Mouse (Mus musculus): ENCODE results near the gene Nav1.

- TF ChIP-seq EP300 (optimal IDR thresholded peaks at IDR 0.05), result no peak
- no peak for TF ChIP-seq CTCF (IDR thresholded peaks at IDR 0.05; ENCODE audit: low read depth)
These were observed 28.0 kb downstream of the Nav1 start for GRCm38 (mm10) chr1:135579111-135579510.

Data from stomach, postnatal 0 days (tissue).